Mouse (Mus musculus): ENCODE data around the gene Itpr2. TPM values are rescaled to one million over a fixed set of nuclear protein-coding genes. Genes with fewer than 3 reads are reported as not detected.
A peak's percentile ranks its signal among the peaks of the same experiment; 100 is the strongest.

Itpr2 gene
- polyA plus RNA-seq, 1 experiment from 2014 or later, result 8.2 TPM

DNA sequence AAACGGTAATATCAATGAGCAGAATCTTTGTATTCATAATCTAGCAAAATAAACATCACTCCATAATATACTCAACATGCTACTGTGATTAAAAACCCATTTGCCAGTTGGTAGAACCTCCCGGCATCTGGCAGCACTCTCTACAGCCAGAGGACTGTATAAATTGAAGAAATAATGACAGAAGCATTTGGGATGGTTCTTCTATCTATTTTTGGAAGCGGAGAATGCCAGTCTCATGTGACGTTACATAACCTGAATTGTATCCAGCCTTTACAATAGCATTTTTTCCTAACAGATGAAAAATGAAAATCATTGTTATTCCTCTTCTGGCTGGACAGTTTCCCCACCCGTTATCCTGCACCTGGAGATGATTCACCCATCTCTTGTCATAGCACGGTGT is 345.5 kb downstream of the Itpr2 start:
- H3K79me2 ChIP-seq (ENCODE audit: inconsistent target), result no peaks in the 10 kb centered on the region
- no peak overlapping the region for H3K4me3 ChIP-seq (ENCODE audit: inconsistent target)
- WGBS (ENCODE audit: missing documents), result 79% methylated on average over 6 of the region's 6 CpGs
- no peaks in the 10 kb centered on the region for H3K36me3 ChIP-seq (ENCODE audit: inconsistent target)
- no peak overlapping the region for H3K27ac ChIP-seq

DNA sequence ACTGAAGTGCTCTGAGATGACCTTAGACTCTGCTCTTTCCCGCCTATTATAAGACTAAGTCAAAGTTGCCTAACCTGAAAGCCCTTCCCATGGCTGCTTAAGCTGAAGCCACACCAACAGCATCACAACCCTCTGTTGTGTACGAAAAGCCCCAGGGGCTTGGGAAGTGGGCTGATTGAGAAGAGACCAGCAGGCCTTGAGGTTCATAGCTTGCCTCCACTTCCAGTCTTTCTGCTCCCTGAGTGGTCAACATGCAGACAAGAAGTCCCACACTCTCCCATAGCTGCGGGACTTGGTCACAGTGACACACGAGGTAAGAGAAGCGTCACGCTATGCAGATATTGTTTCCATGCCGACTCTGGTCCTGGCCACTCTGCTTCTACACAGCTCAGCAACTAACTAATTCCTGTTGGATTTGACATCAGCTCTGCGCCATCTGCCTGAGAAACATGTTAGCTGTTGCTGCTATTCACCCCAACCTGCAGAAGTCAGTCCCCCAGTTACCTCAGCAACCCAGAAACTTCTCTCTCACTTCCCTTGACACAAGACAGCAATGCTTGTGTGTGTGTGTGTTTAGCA is 346.8 kb downstream of the Itpr2 start:
- Histone ChIP-seq H3K27ac (no peak overlapping the region), H3K79me2 (ENCODE audit: inconsistent target) (no peaks in the 10 kb centered on the region), H3K4me3 (ENCODE audit: inconsistent target) (no peak overlapping the region), H3K36me3 (ENCODE audit: inconsistent target) (no peaks in the 10 kb centered on the region)
- 94% methylated on average over 8 of the region's 8 CpGs for WGBS (ENCODE audit: missing documents)

GRCm38 (mm10) chr6:146152843-146153242 is 349.2 kb downstream of the Itpr2 start:
- H3K79me2 ChIP-seq (ENCODE audit: inconsistent target), result no peaks in the 10 kb centered on the region
- no peak overlapping the region for H3K27ac ChIP-seq
- 100% methylated on average over 5 of the region's 5 CpGs for WGBS (ENCODE audit: missing documents)
- no peak overlapping the region for H3K4me3 ChIP-seq (ENCODE audit: inconsistent target)
- no peaks in the 10 kb centered on the region for H3K36me3 ChIP-seq (ENCODE audit: inconsistent target)

GRCm38 (mm10) chr6:146140966-146141585 is 360.9 kb downstream of the Itpr2 start:
- Histone ChIP-seq H3K79me2 (ENCODE audit: inconsistent target) (no peaks in the 10 kb centered on the region), H3K27ac (peak overlapping the region; percentile 68), H3K36me3 (ENCODE audit: inconsistent target) (no peaks in the 10 kb centered on the region), H3K4me3 (ENCODE audit: inconsistent target) (no peak overlapping the region)
- WGBS (ENCODE audit: missing documents), result 84% methylated on average over 4 of the region's 4 CpGs

GRCm38 (mm10) chr6:146140171-146140570 is 361.9 kb downstream of the Itpr2 start:
- H3K79me2 ChIP-seq (ENCODE audit: inconsistent target), result no peaks in the 10 kb centered on the region
- no peaks in the 10 kb centered on the region for H3K36me3 ChIP-seq (ENCODE audit: inconsistent target)
- no peak overlapping the region for H3K27ac ChIP-seq
- 95% methylated on average over 6 of the region's 6 CpGs for WGBS (ENCODE audit: missing documents)
- H3K4me3 ChIP-seq (ENCODE audit: inconsistent target), result no peak overlapping the region

GRCm38 (mm10) chr6:146136646-146137045 is 365.4 kb downstream of the Itpr2 start:
- WGBS (ENCODE audit: missing documents), result 88% methylated on average over 4 of the region's 4 CpGs
- no peak overlapping the region for H3K27ac ChIP-seq
- H3K4me3 ChIP-seq (ENCODE audit: inconsistent target), result no peak overlapping the region
- H3K79me2 ChIP-seq (ENCODE audit: inconsistent target), result no peaks in the 10 kb centered on the region
- H3K36me3 ChIP-seq (ENCODE audit: inconsistent target), result no peaks in the 10 kb centered on the region

- H3K27ac ChIP-seq, result no peak overlapping the region
- no peaks in the 10 kb centered on the region for H3K36me3 ChIP-seq (ENCODE audit: inconsistent target)
- no peaks in the 10 kb centered on the region for H3K79me2 ChIP-seq (ENCODE audit: inconsistent target)
- no peak overlapping the region for H3K4me3 ChIP-seq (ENCODE audit: inconsistent target)
- WGBS (ENCODE audit: missing documents), result 74% methylated on average over 7 of the region's 7 CpGs
Measured at GRCm38 (mm10) chr6:146136244-146136643, 365.8 kb downstream of the Itpr2 start.

GRCm38 (mm10) chr6:146135291-146135690 is 366.7 kb downstream of the Itpr2 start:
- Histone ChIP-seq H3K79me2 (ENCODE audit: inconsistent target) (no peaks in the 10 kb centered on the region), H3K36me3 (ENCODE audit: inconsistent target) (no peaks in the 10 kb centered on the region)

DNA sequence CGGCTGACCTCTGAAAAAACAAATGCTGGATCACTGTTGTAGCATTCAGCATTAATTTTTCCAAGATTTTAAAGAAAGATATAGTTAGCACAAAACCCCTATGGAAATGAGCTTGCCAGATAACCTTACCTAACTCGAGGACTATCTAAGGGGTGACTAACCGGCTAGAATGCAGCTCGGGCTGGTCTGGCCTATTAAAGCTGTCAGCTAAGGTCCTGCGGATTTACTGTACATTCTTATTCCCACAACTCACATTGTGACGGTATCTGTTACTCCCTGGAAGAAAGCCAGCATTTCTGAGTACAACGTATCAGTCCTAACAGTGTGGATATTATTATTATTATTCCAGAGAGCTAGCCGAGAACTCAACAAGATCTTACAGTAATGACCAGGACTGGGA is 368.1 kb downstream of the Itpr2 start:
- H3K4me3 ChIP-seq (ENCODE audit: inconsistent target), result no peak overlapping the region
- WGBS (ENCODE audit: missing documents), result 94% methylated on average over 8 of the region's 8 CpGs
- no peak overlapping the region for H3K27ac ChIP-seq

More at GRCm38 (mm10) chr6:146135291-146135690, 366.7 kb downstream of the Itpr2 start:
- no peak overlapping the region for H3K4me3 ChIP-seq (ENCODE audit: inconsistent target)
- H3K27ac ChIP-seq, result no peak overlapping the region
- WGBS (ENCODE audit: missing documents), result 93% methylated on average over 8 of the region's 8 CpGs

GRCm38 (mm10) chr6:146129066-146129465 is 373.0 kb downstream of the Itpr2 start:
- H3K79me2 ChIP-seq (ENCODE audit: inconsistent target), result no peaks in the 10 kb centered on the region
- H3K27ac ChIP-seq, result no peak overlapping the region
- 96% methylated on average over 7 of the region's 7 CpGs for WGBS (ENCODE audit: missing documents)
- no peak overlapping the region for H3K4me3 ChIP-seq (ENCODE audit: inconsistent target)
- H3K36me3 ChIP-seq (ENCODE audit: inconsistent target), result no peaks in the 10 kb centered on the region

More for the DNA sequence above, 368.1 kb downstream of the Itpr2 start:
- Histone ChIP-seq H3K36me3 (ENCODE audit: inconsistent target) (no peaks in the 10 kb centered on the region), H3K79me2 (ENCODE audit: inconsistent target) (no peaks in the 10 kb centered on the region)

GRCm38 (mm10) chr6:146126823-146127681 is 375.0 kb downstream of the Itpr2 start:
- H3K36me3 ChIP-seq (ENCODE audit: inconsistent target), result no peaks in the 10 kb centered on the region
- no peak overlapping the region for H3K27ac ChIP-seq
- 97% methylated on average over 12 of the region's 12 CpGs for WGBS (ENCODE audit: missing documents)
- H3K4me3 ChIP-seq (ENCODE audit: inconsistent target), result no peak overlapping the region
- H3K79me2 ChIP-seq (ENCODE audit: inconsistent target), result no peaks in the 10 kb centered on the region

DNA sequence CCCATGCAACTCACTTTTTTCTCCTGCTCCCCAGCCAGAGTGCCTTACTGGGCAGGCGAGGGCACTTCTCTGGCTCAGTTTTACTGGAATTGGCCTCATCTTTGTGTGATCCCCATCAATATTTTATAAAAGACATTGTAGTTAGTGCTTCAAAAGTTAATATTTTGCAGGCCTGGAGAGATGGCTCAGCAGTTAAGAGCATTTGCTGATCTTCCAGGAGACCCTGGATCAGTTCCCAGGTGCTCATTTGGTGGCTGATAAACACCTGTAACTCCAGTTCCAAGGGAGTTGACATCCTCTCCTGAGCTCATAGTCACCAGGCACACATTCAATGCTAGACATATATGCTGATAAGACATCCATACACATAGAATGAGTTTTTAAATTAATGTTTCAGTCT is 376.4 kb downstream of the Itpr2 start:
- WGBS (ENCODE audit: missing documents), result 86% methylated on average over 1 of the region's 1 CpGs
- no peaks in the 10 kb centered on the region for H3K79me2 ChIP-seq (ENCODE audit: inconsistent target)
- no peak overlapping the region for H3K27ac ChIP-seq
- H3K36me3 ChIP-seq (ENCODE audit: inconsistent target), result no peaks in the 10 kb centered on the region
- no peak overlapping the region for H3K4me3 ChIP-seq (ENCODE audit: inconsistent target)

DNA sequence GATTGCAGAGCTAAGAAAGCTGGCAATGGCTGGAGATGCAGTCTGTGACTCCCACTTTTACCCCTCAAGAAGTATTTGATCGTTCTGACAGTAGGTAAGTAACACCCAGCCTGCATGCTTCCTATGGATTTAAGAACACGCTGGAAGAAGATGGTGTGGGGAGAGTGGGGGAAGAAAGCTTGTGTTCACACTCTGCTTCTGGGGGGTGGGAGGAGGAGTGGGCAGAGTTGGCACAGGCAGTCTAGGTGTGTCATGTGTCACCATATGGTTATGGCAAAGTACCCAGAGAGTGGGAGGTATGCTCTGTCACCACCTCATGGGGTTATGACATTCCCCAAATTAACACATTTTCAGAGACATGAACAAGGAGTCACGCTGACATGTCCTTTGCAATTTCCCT is 377.5 kb downstream of the Itpr2 start:
- WGBS (ENCODE audit: missing documents), result 90% methylated on average over 3 of the region's 3 CpGs

DNA sequence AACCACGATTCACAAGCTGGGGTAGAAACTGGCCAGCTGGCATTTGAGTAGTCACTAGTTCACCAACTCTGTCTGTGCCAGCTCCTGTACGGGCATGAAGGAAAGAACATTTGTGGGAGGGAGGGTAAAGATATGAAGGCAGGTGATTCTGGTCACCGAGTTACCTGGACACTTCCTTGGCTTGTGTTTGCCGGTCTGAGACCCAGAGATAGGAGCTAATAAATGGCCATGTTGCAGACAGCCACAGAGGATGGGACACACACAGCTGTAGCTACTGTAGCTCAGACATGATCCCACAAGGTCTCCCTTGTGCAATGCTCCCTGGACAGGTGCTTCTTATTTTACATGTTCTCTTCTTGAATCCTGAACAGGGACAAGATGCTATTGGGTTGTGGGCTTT is 378.4 kb downstream of the Itpr2 start:
- H3K4me3 ChIP-seq (ENCODE audit: inconsistent target), result no peak overlapping the region
- no peaks in the 10 kb centered on the region for H3K36me3 ChIP-seq (ENCODE audit: inconsistent target)
- WGBS (ENCODE audit: missing documents), result 94% methylated on average over 4 of the region's 4 CpGs
- no peak overlapping the region for H3K27ac ChIP-seq
- H3K79me2 ChIP-seq (ENCODE audit: inconsistent target), result no peaks in the 10 kb centered on the region

More for the DNA sequence above, 377.5 kb downstream of the Itpr2 start:
- Histone ChIP-seq H3K27ac (peak overlapping the region; percentile 17; the same call in 1 of the 2 replicates), H3K36me3 (ENCODE audit: inconsistent target) (no peaks in the 10 kb centered on the region), H3K4me3 (ENCODE audit: inconsistent target) (no peak overlapping the region), H3K79me2 (ENCODE audit: inconsistent target) (no peaks in the 10 kb centered on the region)

DNA sequence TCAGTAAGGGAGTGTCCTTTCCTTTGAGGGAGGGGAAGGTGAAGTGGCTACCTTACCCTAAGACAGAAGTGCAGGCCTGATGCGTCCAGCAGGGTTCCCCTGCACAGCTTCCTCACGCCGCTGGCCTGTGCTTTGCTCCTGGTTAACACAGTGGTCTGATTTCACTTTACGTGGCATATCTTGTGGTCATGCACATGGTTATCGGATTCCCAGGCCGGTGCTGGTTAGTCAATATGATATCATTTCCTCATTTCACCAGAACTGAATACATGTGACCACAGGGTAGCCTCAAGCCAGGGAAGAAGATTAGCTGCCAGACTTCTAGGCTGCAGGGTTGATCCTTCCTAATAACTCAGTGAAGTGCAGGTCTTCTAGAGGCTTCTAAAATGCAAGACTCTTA is 381.9 kb downstream of the Itpr2 start:
- Histone ChIP-seq H3K79me2 (ENCODE audit: inconsistent target) (no peaks in the 10 kb centered on the region), H3K27ac (peak overlapping the region; percentile 69), H3K36me3 (ENCODE audit: inconsistent target) (no peaks in the 10 kb centered on the region), H3K4me3 (ENCODE audit: inconsistent target) (no peak overlapping the region)
- 2% methylated on average over 6 of the region's 6 CpGs for WGBS (ENCODE audit: missing documents)

Data from macrophage (primary cell).